Mouse (Mus musculus): ENCODE data around the gene Acsf3. TPM values are rescaled to one million over a fixed set of nuclear protein-coding genes. Genes with fewer than 3 reads are reported as not detected.
A peak's percentile ranks its signal among the peaks of the same experiment; 100 is the strongest.

Acsf3 gene
- polyA plus RNA-seq, 1 experiment from 2014 or later: 17.9 TPM

GRCm38 (mm10) chr8:122844161-122844560, 68.9 kb downstream of the Acsf3 start:
- no peak overlapping the region for H3K27ac ChIP-seq
- H3K4me3 ChIP-seq (replicated peaks): no peak overlapping the region
- H3K9ac ChIP-seq (replicated peaks): no peak overlapping the region
- H3K36me3 ChIP-seq: no peaks in the 10 kb centered on the region
- peaks cover 7% of the 10 kb centered on the region; the same call in 1 of the 2 replicates for H3K27me3 ChIP-seq
- peaks cover 6% of the 10 kb centered on the region; the same call in 1 of the 2 replicates for H3K4me1 ChIP-seq (replicated peaks)
- H3K9me3 ChIP-seq: no peaks in the 10 kb centered on the region
- WGBS: 68% methylated on average over 3 of the region's 3 CpGs
- no peak for ATAC-seq
- H3K4me2 ChIP-seq (replicated peaks): no peak overlapping the region

- Histone ChIP-seq H3K4me1 (replicated peaks) (peaks cover 6% of the 10 kb centered on the region; the same call in 1 of the 2 replicates), H3K4me3 (replicated peaks) (no peak overlapping the region), H3K9ac (replicated peaks) (no peak overlapping the region), H3K4me2 (replicated peaks) (no peak overlapping the region), H3K36me3 (no peaks in the 10 kb centered on the region), H3K27ac (no peak overlapping the region), H3K27me3 (peaks cover 8% of the 10 kb centered on the region; the same call in 1 of the 2 replicates), H3K9me3 (no peaks in the 10 kb centered on the region)
- 80% methylated on average over 4 of the region's 4 CpGs for WGBS
- ATAC-seq: no peak
Observed at GRCm38 (mm10) chr8:122845662-122846061, 70.4 kb downstream of the Acsf3 start.

DNA sequence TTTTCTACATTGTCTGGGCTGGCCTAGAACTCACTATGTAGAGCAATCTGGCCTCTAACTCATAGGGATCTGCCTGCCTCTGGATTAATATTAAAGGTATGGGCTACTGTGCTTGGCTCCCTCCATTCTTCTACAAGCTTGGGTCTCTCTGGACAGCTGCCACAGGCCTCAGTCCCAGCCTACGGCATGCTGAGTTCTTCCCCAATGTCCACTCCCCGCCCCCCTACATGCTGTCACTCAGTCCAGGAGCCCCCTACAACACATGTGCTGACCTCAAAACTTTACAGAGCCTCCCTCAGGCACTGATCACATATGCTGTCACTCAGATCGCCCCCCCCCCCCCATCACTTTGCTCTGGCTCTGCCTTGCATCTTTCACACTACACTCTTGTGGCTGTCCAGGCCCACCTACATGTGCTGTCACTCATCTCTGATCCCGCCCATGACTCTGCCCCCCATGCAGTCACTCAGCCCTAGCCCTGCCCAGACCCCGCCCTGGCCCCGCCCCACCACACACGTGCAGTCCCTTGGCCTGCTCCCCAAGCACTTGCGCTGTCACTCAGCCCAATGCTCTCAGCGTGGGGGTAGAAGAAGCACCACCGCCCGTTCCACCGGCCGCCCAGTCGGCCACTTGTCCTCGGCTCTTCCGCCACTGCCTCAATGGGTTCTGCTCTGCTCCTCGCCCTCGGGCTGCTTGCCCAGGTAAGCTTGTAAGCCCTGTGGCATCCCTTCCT, 72.7 kb downstream of the Acsf3 start, which contains the start of gene Cdh15:
TSS of gene Cdh15 (plus strand) at position 138 of the 733 bp plus-strand sequence.
- Histone ChIP-seq H3K4me1 (replicated peaks) (peaks cover 9% of the 10 kb centered on the region; the same call in 1 of the 2 replicates), H3K9ac (replicated peaks) (no peak within 1 kb of the TSS), H3K4me3 (replicated peaks) (no peak within 1 kb of the TSS), H3K9me3 (no peaks in the 10 kb centered on the region), H3K36me3 (no peaks in the 10 kb centered on the region), H3K4me2 (replicated peaks) (peak within 1 kb of the TSS; percentile 33), H3K27ac (no peak within 1 kb of the TSS), H3K27me3 (peaks cover 8% of the 10 kb centered on the region; the same call in 1 of the 2 replicates)
- WGBS: 14% methylated on average over 18 of the region's 18 CpGs
- peak; percentile 92 for ATAC-seq

DNA sequence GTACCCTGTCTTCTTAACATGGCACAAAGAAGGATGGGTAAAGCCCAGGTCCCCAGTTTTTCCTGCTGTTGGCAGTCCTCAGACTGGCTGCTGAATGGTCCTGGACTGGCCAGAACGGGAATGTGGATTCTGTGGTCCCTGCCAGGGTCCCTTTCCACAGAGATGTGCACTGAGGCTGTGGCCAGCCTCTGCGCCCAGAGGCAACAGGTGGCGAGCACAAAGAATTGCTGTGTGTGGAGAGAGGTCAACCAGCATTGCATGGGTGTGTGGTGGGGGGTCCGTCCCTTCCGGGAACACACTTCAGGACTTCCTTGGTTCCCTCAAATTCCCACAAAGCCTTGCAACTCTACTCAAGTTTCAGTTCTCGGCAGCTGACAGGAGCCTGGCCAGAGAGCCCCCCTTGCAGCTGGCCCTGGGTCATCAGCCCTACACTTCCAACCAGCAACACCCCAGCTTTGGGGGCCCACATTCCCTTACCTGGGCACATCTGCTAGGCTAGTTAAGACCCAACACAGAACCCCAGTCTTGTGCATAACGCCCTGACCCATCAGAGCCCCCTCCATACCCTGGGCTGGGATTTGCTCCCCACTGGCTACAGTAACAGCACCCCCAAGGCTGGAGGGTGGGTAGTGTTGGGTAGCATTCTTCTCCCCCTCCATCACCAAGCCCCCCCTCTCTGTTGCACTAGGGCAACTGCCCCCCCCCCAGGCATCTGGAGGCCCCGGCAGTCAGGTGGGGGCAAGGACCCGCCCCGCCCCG, 74.0 kb downstream of the Acsf3 start:
- no peak overlapping the region for H3K4me2 ChIP-seq (replicated peaks)
- WGBS: 54% methylated on average over 7 of the region's 11 CpGs
- no peak overlapping the region for H3K4me3 ChIP-seq (replicated peaks)
- H3K27me3 ChIP-seq: peaks cover 8% of the 10 kb centered on the region; the same call in 1 of the 2 replicates
- peaks cover 18% of the 10 kb centered on the region for H3K4me1 ChIP-seq (replicated peaks)
- H3K9ac ChIP-seq (replicated peaks): no peak overlapping the region
- H3K36me3 ChIP-seq: no peaks in the 10 kb centered on the region
- no peaks in the 10 kb centered on the region for H3K9me3 ChIP-seq
- no peak overlapping the region for H3K27ac ChIP-seq
- no peak for ATAC-seq

DNA sequence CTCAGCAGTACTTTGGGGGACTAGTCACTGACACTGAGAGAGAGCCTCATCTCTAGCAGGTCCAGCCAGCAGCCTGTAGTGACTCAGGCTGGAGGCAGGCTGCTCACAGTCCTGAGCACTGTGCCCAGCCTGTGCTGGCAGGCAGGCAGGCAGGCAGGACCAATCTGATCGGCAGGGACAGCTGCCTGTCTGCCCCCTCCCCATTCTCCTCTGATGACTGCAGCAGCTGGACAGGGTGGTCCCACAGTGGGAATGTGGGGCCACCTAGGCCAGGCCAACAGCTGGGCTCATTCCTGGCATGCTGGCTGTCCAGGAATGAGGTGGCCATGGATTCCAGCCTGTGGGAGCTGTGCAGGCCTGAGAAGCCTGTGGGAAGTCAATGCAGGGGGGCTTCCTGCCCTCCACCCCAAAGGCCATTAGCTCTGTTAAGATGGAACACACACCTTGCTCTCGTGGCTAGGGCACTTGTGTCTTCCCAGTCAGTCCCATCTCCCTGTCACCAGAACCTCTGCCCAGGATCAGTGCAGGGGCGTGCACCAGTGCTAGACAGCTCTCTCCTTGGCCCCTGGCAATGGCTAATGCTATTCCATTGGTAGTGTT, 75.5 kb downstream of the Acsf3 start:
- WGBS: 73% methylated on average over 3 of the region's 3 CpGs
- Histone ChIP-seq H3K4me2 (replicated peaks) (no peak overlapping the region), H3K9ac (replicated peaks) (no peak overlapping the region), H3K27ac (no peak overlapping the region), H3K9me3 (no peaks in the 10 kb centered on the region), H3K4me1 (replicated peaks) (peaks cover 18% of the 10 kb centered on the region), H3K4me3 (replicated peaks) (no peak overlapping the region), H3K36me3 (no peaks in the 10 kb centered on the region), H3K27me3 (peaks cover 8% of the 10 kb centered on the region; the same call in 1 of the 2 replicates)
- ATAC-seq: no peak

DNA sequence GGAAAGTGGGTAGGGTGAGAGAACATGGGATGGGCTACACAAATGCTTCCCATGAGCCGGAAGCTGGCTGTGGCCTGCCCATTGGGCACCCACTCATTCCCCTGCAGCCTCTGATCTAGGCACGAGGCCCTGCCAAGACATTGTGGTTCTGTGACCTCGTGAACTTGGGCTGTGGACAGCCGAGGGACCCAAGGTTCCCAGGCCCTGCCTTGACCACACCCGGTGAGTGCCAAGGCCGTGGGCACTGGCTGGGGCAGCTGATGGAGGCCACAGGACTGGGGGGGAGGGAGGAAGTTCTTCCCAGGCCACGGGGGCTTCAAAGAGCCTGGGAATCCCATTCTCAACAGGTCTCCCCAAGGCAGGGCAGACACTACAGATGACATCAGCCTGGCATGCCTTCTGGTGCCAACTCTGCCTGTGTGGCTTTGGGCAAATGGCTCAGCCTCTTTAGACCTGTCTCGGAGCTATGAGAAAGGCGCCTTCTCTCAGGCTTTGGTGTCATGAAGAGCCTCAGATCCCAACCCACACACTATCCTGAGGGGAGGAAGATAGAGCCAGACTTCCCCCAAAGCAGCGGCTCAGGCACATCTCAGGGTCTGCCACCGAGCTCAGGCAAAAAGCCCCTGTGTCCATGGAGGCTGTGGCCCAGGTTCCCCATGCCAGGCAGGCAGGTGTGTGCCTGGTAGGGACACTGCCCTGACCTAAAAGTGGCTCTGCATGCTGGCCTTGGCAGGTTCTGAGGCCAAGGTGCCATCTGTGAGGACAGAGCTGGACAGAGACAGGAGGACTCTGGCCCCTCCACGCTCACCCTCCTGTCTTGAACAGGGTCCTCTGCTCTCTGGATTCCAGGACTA, 76.6 kb downstream of the Acsf3 start:
- Histone ChIP-seq H3K27ac (no peak overlapping the region), H3K36me3 (no peaks in the 10 kb centered on the region), H3K9me3 (no peaks in the 10 kb centered on the region), H3K4me1 (replicated peaks) (peaks cover 18% of the 10 kb centered on the region), H3K4me3 (replicated peaks) (no peak overlapping the region), H3K27me3 (peaks cover 8% of the 10 kb centered on the region; the same call in 1 of the 2 replicates), H3K9ac (replicated peaks) (no peak overlapping the region), H3K4me2 (replicated peaks) (no peak overlapping the region)
- no peak for ATAC-seq
- 88% methylated on average over 12 of the region's 12 CpGs for WGBS

DNA sequence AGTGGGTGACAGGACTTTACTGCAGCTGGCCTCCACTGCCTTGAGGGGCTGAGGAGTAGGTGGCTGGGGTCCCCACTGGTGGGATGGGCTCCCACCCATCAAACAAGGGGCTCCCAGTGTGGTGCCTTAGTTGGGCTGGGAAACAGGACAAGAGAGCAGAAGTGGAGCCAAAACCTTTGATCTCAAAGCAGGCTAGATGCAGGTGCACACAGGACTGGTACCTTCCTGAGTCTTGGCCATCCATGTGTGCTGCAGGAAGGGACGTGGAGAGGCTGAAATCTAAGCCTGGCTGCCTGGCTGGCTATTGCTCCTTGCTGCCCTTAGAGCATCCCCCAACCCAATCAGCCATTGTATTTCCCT, 77.2 kb downstream of the Acsf3 start:
- WGBS: 36% methylated on average over 1 of the region's 1 CpGs
- H3K4me2 ChIP-seq (replicated peaks): no peak overlapping the region
- ATAC-seq: no peak

GRCm38 (mm10) chr8:122853340-122853771, 78.1 kb downstream of the Acsf3 start:
- peaks cover 8% of the 10 kb centered on the region; the same call in 1 of the 2 replicates for H3K27me3 ChIP-seq
- no peak overlapping the region for H3K27ac ChIP-seq
- ATAC-seq: peak; percentile 84
- H3K9ac ChIP-seq (replicated peaks): no peak overlapping the region
- H3K4me3 ChIP-seq (replicated peaks): no peak overlapping the region
- no peaks in the 10 kb centered on the region for H3K9me3 ChIP-seq
- no peaks in the 10 kb centered on the region for H3K36me3 ChIP-seq
- H3K4me1 ChIP-seq (replicated peaks): peaks cover 15% of the 10 kb centered on the region
- H3K4me2 ChIP-seq (replicated peaks): no peak overlapping the region
- 6% methylated on average over 11 of the region's 11 CpGs for WGBS

More for the DNA sequence above, 77.2 kb downstream of the Acsf3 start:
- H3K4me1 ChIP-seq (replicated peaks): peaks cover 18% of the 10 kb centered on the region
- H3K36me3 ChIP-seq: no peaks in the 10 kb centered on the region
- H3K27me3 ChIP-seq: peaks cover 8% of the 10 kb centered on the region; the same call in 1 of the 2 replicates
- no peaks in the 10 kb centered on the region for H3K9me3 ChIP-seq
- no peak overlapping the region for H3K4me3 ChIP-seq (replicated peaks)
- H3K9ac ChIP-seq (replicated peaks): no peak overlapping the region
- no peak overlapping the region for H3K27ac ChIP-seq

DNA sequence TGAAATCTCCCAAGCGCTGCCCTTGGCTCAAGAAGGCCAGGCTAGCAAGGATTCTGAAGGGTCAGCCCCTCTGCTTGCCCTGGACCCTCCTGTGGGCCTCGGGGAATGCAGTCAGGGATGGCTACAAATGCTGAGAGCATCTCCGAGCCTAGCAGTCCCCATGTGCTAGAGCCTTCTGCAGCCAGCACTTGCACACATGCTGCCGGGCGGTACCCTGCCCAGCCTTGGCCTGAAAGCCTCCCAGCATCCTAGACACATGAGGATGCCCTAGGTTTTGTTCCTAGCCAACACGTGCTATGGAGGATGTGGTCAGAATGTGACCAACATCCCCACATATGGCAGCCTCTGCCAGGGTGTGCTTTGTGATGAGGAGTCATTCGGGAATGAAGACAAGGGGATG, 79.1 kb downstream of the Acsf3 start:
- H3K27ac ChIP-seq: no peak overlapping the region
- WGBS: 72% methylated on average over 7 of the region's 7 CpGs
- no peak overlapping the region for H3K4me2 ChIP-seq (replicated peaks)
- no peaks in the 10 kb centered on the region for H3K9me3 ChIP-seq
- H3K27me3 ChIP-seq: no peaks in the 10 kb centered on the region
- no peak for ATAC-seq
- H3K9ac ChIP-seq (replicated peaks): no peak overlapping the region
- no peaks in the 10 kb centered on the region for H3K36me3 ChIP-seq
- H3K4me3 ChIP-seq (replicated peaks): no peak overlapping the region
- peaks cover 13% of the 10 kb centered on the region for H3K4me1 ChIP-seq (replicated peaks)

DNA sequence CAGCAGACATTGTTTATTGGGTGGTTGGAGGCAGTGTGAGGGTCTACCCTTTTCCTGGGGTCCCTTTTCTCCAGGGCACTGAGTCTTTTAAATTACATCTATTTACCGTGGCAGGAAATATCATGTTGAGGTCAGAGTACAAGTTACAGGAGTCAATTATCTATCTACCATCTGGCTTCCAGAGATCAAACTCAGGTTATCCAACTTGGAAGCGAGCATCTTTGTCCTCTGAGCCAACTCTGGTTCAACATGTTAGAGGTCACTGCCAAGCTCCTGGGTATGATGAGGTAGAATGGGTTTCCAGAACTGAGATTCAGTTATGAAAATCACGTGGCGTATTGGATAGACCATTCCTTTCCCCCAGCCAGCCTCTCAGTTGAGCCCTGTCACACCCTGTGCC, 79.8 kb downstream of the Acsf3 start:
- WGBS: 85% methylated on average over 4 of the region's 4 CpGs
- no peak for ATAC-seq
- Histone ChIP-seq H3K27ac (no peak overlapping the region), H3K4me1 (replicated peaks) (peaks cover 13% of the 10 kb centered on the region), H3K36me3 (no peaks in the 10 kb centered on the region), H3K9me3 (no peaks in the 10 kb centered on the region), H3K27me3 (no peaks in the 10 kb centered on the region), H3K4me2 (replicated peaks) (no peak overlapping the region), H3K9ac (replicated peaks) (no peak overlapping the region), H3K4me3 (replicated peaks) (no peak overlapping the region)

- no peaks in the 10 kb centered on the region for H3K27me3 ChIP-seq
- no peak overlapping the region for H3K4me3 ChIP-seq (replicated peaks)
- H3K4me2 ChIP-seq (replicated peaks): no peak overlapping the region
- H3K27ac ChIP-seq: no peak overlapping the region
- no peaks in the 10 kb centered on the region for H3K36me3 ChIP-seq
- H3K9ac ChIP-seq (replicated peaks): no peak overlapping the region
- no peaks in the 10 kb centered on the region for H3K9me3 ChIP-seq
- ATAC-seq: no peak
- H3K4me1 ChIP-seq (replicated peaks): peaks cover 13% of the 10 kb centered on the region
- 86% methylated on average over 8 of the region's 8 CpGs for WGBS
Observed at GRCm38 (mm10) chr8:122856288-122856687, 81.0 kb downstream of the Acsf3 start.

All from midbrain, embryonic 13.5 days (tissue).